Mouse (Mus musculus): ENCODE data around the gene Vps33a.

DNA sequence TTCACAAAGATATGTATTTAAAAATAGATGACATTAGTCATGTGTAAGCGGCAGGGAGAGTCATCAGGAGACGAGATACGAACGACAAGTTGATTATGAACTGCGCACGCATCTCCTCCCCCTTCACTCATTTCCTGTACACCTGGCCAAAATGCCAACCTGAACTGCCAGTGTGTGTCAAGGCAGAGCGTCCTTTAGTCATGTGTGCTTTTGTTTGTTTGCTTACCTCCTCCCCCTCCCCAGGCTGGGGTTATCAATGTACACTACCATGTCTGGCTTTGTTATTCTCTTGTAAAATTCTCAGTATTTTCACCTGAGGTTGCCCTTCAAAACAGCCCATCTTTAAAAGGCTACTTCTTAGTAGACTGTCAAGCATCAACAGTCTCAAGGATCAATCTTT, 36.6 kb upstream of the Vps33a start:
- no peak for TF ChIP-seq POLR2A (IDR thresholded peaks at IDR 0.05; ENCODE audit: borderline replicate concordance, extremely low read depth, low read depth, low read length)
- no peak for TF ChIP-seq CTCF (IDR thresholded peaks at IDR 0.05; ENCODE audit: insufficient read depth, low read length)
